Mouse (Mus musculus): ENCODE results near the gene Itsn1.

DNA sequence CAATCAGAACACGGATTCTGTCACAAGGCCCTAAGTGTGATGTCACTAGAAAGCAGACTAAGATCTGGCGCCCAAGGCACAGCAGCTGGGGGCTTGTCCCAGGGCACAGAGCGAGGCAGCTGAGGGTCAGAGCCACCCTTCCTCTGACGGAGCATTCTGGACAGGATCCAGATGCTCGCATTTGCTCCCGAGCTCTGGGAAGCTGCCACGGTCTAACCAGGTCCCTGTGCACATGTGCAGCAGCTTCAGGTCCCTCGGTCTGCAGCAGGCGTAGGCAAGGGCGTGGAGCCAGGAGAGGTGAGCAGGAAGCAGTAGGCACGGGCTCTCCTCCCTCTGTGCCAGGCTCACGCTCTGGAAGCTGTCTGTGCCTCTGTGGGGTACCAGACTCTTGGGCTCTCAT lies 160.8 kb downstream of the Itsn1 start:
- TF ChIP-seq POLR2A (IDR thresholded peaks at IDR 0.05; ENCODE audit: borderline replicate concordance, extremely low read depth, insufficient read depth, insufficient read length, poor library complexity, severe bottlenecking) (no peak), CTCF (IDR thresholded peaks at IDR 0.05; ENCODE audit: borderline replicate concordance, extremely low read depth, insufficient read depth, insufficient read length) (no peak)

Measured in brain, embryonic 14.5 days (tissue).